Mouse (Mus musculus): Measurements from ENCODE around the gene Gm13083. TPM values are rescaled to one million over a fixed set of nuclear protein-coding genes. Genes with fewer than 3 reads are reported as not detected.
"Not testable (repeated sequence)": the region's sequence is repeated elsewhere in the genome, so short reads cannot be mapped to it uniquely, and the experiment has no call there.

Gene Gm13083
- polyA plus RNA-seq (2014; fragmentation: Nextera tagmentation; extraction: Ambion mirVana): not detected in 2 replicates

- H3K9ac ChIP-seq; H3K27me3 ChIP-seq (ENCODE audit: control insufficient read depth, insufficient read depth, low read length); H3K36me3 ChIP-seq (replicated peaks; ENCODE audit: control insufficient read depth, insufficient read depth); H3K4me1 ChIP-seq (replicated peaks; ENCODE audit: control insufficient read depth, insufficient read depth, low read length); ATAC-seq (ENCODE audit: low FRiP score); H3K4me2 ChIP-seq (replicated peaks); H3K4me3 ChIP-seq (replicated peaks; ENCODE audit: low read length); DNase-seq (ENCODE audit: low spot score); H3K27ac ChIP-seq: not testable (repeated sequence)
- peaks cover 14% of the 10 kb centered on the region; the same call in 1 of the 2 replicates for H3K9me3 ChIP-seq (ENCODE audit: control insufficient read depth, low read length)
These were observed at the start of gene Gm13083 for GRCm38 (mm10) chr4:143614703-143615102. Gene Gm13083, plus strand, starts transcription at chr4:143615003.

GRCm38 (mm10) chr4:143611927-143612326 lies 2.9 kb upstream of the Gm13083 start:
- not testable (repeated sequence) for H3K9me3 ChIP-seq (ENCODE audit: control insufficient read depth, low read length); H3K27ac ChIP-seq; H3K4me2 ChIP-seq (replicated peaks); H3K36me3 ChIP-seq (replicated peaks; ENCODE audit: control insufficient read depth, insufficient read depth); DNase-seq (ENCODE audit: low spot score); H3K4me1 ChIP-seq (replicated peaks; ENCODE audit: control insufficient read depth, insufficient read depth, low read length); H3K9ac ChIP-seq; ATAC-seq (ENCODE audit: low FRiP score); H3K4me3 ChIP-seq (replicated peaks; ENCODE audit: low read length); H3K27me3 ChIP-seq (ENCODE audit: control insufficient read depth, insufficient read depth, low read length)
- 88% methylated on average over 9 of the region's 9 CpGs for WGBS

GRCm38 (mm10) chr4:143618101-143618500 lies 3.3 kb downstream of the Gm13083 start:
- not testable (repeated sequence) for H3K27me3 ChIP-seq (ENCODE audit: control insufficient read depth, insufficient read depth, low read length); H3K4me1 ChIP-seq (replicated peaks; ENCODE audit: control insufficient read depth, insufficient read depth, low read length); DNase-seq (ENCODE audit: low spot score); H3K27ac ChIP-seq; H3K36me3 ChIP-seq (replicated peaks; ENCODE audit: control insufficient read depth, insufficient read depth); H3K9ac ChIP-seq; H3K4me2 ChIP-seq (replicated peaks); ATAC-seq (ENCODE audit: low FRiP score); H3K4me3 ChIP-seq (replicated peaks; ENCODE audit: low read length)
- peaks cover 11% of the 10 kb centered on the region; the same call in 1 of the 2 replicates for H3K9me3 ChIP-seq (ENCODE audit: control insufficient read depth, low read length)
- WGBS: 78% methylated on average over 4 of the region's 4 CpGs

- not testable (repeated sequence) for H3K9me3 ChIP-seq (ENCODE audit: control insufficient read depth, low read length); H3K4me3 ChIP-seq (replicated peaks; ENCODE audit: low read length); H3K4me2 ChIP-seq (replicated peaks); H3K27me3 ChIP-seq (ENCODE audit: control insufficient read depth, insufficient read depth, low read length); H3K4me1 ChIP-seq (replicated peaks; ENCODE audit: control insufficient read depth, insufficient read depth, low read length); H3K9ac ChIP-seq; H3K36me3 ChIP-seq (replicated peaks; ENCODE audit: control insufficient read depth, insufficient read depth); DNase-seq (ENCODE audit: low spot score); ATAC-seq (ENCODE audit: low FRiP score); H3K27ac ChIP-seq
These were observed 42.3 kb downstream of the Gm13083 start, which contains the start of gene Gm13088 for GRCm38 (mm10) chr4:143657146-143657545. Gene Gm13088, minus strand, starts transcription at chr4:143657246.

Other genes with a start within 250 kb of the Gm13083 start
- not detected in 2 replicates for gene Pramel1, start 220.6 kb upstream of the Gm13083 start, polyA plus RNA-seq (2014; fragmentation: Nextera tagmentation; extraction: Ambion mirVana)
- 16.7 and 18.3 TPM in 2 replicates for gene Pramef8, start 202.6 kb upstream of the Gm13083 start, polyA plus RNA-seq (2014; fragmentation: Nextera tagmentation; extraction: Ambion mirVana)
- not detected in 2 replicates for gene Oog4, start 164.7 kb upstream of the Gm13083 start, polyA plus RNA-seq (2014; fragmentation: Nextera tagmentation; extraction: Ambion mirVana)
- gene Gm13043, start 103.7 kb upstream of the Gm13083 start, polyA plus RNA-seq (2014; fragmentation: Nextera tagmentation; extraction: Ambion mirVana): not detected in 2 replicates
- gene Gm13040, start 79.0 kb upstream of the Gm13083 start, polyA plus RNA-seq (2014; fragmentation: Nextera tagmentation; extraction: Ambion mirVana): not detected in 2 replicates
- not detected in 2 replicates for gene BC080695, start 63.3 kb upstream of the Gm13083 start, polyA plus RNA-seq (2014; fragmentation: Nextera tagmentation; extraction: Ambion mirVana)
- gene Gm13057, start 63.3 kb upstream of the Gm13083 start, polyA plus RNA-seq (2014; fragmentation: Nextera tagmentation; extraction: Ambion mirVana): not detected in 2 replicates
- gene Gm13088, start 42.2 kb downstream of the Gm13083 start, polyA plus RNA-seq (2014; fragmentation: Nextera tagmentation; extraction: Ambion mirVana): not detected in 2 replicates
- not detected in 2 replicates for gene Gm13089, start 87.7 kb downstream of the Gm13083 start, polyA plus RNA-seq (2014; fragmentation: Nextera tagmentation; extraction: Ambion mirVana)
- not detected in 2 replicates for gene Gm13078, start 104.5 kb downstream of the Gm13083 start, polyA plus RNA-seq (2014; fragmentation: Nextera tagmentation; extraction: Ambion mirVana)
- not detected in 2 replicates for gene Gm13023, start 174.3 kb downstream of the Gm13083 start, polyA plus RNA-seq (2014; fragmentation: Nextera tagmentation; extraction: Ambion mirVana)
- gene Gm13084, start 201.1 kb downstream of the Gm13083 start, polyA plus RNA-seq (2014; fragmentation: Nextera tagmentation; extraction: Ambion mirVana): not detected in 2 replicates
- gene Gm13103, start 231.5 kb downstream of the Gm13083 start, polyA plus RNA-seq (2014; fragmentation: Nextera tagmentation; extraction: Ambion mirVana): not detected in 2 replicates